ENCODE assay signal across 17 mouse cellular contexts in the genomic region with DNA sequence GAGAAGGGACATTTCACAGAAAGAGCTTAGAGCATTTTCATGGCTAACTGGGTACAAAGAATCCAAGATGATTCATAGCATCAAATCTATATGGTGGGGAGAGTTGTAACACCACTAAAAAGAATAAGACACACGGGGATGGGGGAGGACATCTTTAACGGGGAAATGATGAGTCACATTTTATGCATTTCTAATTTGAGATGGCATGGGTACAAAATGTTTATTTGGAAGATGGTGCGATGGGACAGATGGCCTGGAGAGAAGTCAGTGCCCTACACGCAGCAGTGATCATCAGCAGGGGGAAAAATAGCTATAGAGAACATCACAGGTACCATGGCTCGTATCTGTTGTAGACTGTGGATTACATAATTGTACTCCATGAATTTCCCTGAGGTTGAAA.
DNase-seq lines count a peak whose midpoint lies in the region; ATAC-seq and TF ChIP-seq lines count a peak whose summit lies in the region.
"Had no signal": no experiment of that assay in that cellular context is flagged by ENCODE, and none has a peak within 500 bp of the region (broad histone marks: within the 10 kb centered on the region; RNA-seq: fewer than 3 reads in every experiment).

No protein-coding gene starts in this region.

- no peak overlapping the region for H3K4me3 ChIP-seq in intestine, embryonic 16.5 days (ENCODE audit: low read length)
- H3K4me3 ChIP-seq: erythroblast, embryonic 14.5 days; hindbrain, embryonic 12.5 days; limb, embryonic 13.5 days; liver, embryonic 15.5 days had no signal

- in situ Hi-C loops in Patski (cut with MboI; ENCODE audit: low pct_unique_long_range_greater_than_20kb), result loop anchor here (25.0 kb wide), 1 partner anchor 199 kb away; a partner anchor contains a TSS

- no peaks in the 10 kb centered on the region for H3K36me3 ChIP-seq in intestine, embryonic 16.5 days (ENCODE audit: control insufficient read depth, insufficient read depth, low read length)
- H3K36me3 ChIP-seq: hindbrain, embryonic 12.5 days; limb, embryonic 13.5 days; liver, embryonic 15.5 days had no signal

- no peaks in the 10 kb centered on the region for H3K9me3 ChIP-seq in intestine, embryonic 16.5 days (ENCODE audit: control insufficient read depth, low read length)
- H3K9me3 ChIP-seq: hindbrain, embryonic 12.5 days; limb, embryonic 13.5 days; liver, embryonic 15.5 days had no signal

- peak; percentile 22 to 31 for DNase-seq in layer of hippocampus, adult 8-10 months (ENCODE audit: low spot score in 2 of 2)
- DNase-seq in layer of hippocampus, postnatal 36 days, result no peak
- DNase-seq in Muller cell, postnatal 12 days (ENCODE audit: inconsistent ontology term), result peak; percentile 11
- DNase-seq in Patski (ENCODE audit: low read depth, low spot score), result peak; percentile 34
- DNase-seq in cerebellum, adult 9-11 months, result peak; percentile 88
- no peak for DNase-seq in retina, postnatal 1 day
- DNase-seq: gastrocnemius, postnatal 14 days; lung, postnatal 10 days; midbrain, embryonic 14.5 days; thymus, postnatal 36 days had no signal

- peaks cover 14% of the 10 kb centered on the region for H3K27me3 ChIP-seq in Patski
- H3K27me3 ChIP-seq in intestine, embryonic 16.5 days (replicated peaks; ENCODE audit: control insufficient read depth, insufficient read depth, low read length), result no peaks in the 10 kb centered on the region
- H3K27me3 ChIP-seq: hindbrain, embryonic 12.5 days; limb, embryonic 13.5 days; liver, embryonic 15.5 days had no signal

- CTCF ChIA-PET in Patski (lab: Charles Lee), result no interaction called here

- H3K27ac ChIP-seq in intestine, embryonic 16.5 days (ENCODE audit: low read length), result no peak overlapping the region
- H3K27ac ChIP-seq: hindbrain, embryonic 12.5 days; limb, embryonic 13.5 days; liver, embryonic 15.5 days had no signal

- H3K4me2 ChIP-seq in intestine, embryonic 16.5 days (ENCODE audit: low read depth, low read length), result no peak overlapping the region
- H3K4me2 ChIP-seq: hindbrain, embryonic 12.5 days; limb, embryonic 13.5 days; liver, embryonic 15.5 days had no signal

- H3K9ac ChIP-seq in intestine, embryonic 16.5 days (ENCODE audit: low read depth, low read length), result no peak overlapping the region
- H3K9ac ChIP-seq: hindbrain, embryonic 12.5 days; limb, embryonic 13.5 days; liver, embryonic 15.5 days had no signal

- no peaks in the 10 kb centered on the region for H3K4me1 ChIP-seq in intestine, embryonic 16.5 days (ENCODE audit: control insufficient read depth, insufficient read depth, low read length)
- H3K4me1 ChIP-seq: hindbrain, embryonic 12.5 days; limb, embryonic 13.5 days; liver, embryonic 15.5 days had no signal

- TF ChIP-seq CTCF in Patski (IDR thresholded peaks at IDR 0.05), result no peak

- POLR2A ChIA-PET in Patski (lab: Charles Lee), result no interaction called here

- ATAC-seq in Patski, result peak; percentile 45
- ATAC-seq in intestine, embryonic 16.5 days, result no peak
- ATAC-seq: forebrain, embryonic 14.5 days; inflammation-experienced regulatory T-cells, adult 6 months had no signal

- WGBS in intestine, embryonic 16.5 days, result 81% methylated on average over 5 of the region's 5 CpGs

Comparison
In these comparisons a context has a peak if more than half of its experiments do, and no peak if none do; other contexts are left out.
1. DNase-seq: peak in layer of hippocampus, adult 8-10 months (2 of 2), Muller cell, postnatal 12 days (single experiment), Patski (single experiment) and cerebellum, adult 9-11 months (single experiment); none in layer of hippocampus, postnatal 36 days (0 of 2) and retina, postnatal 1 day (single experiment).